Mouse (Mus musculus) Muller cell, postnatal 12 days (primary cell): ENCODE results near the gene Hnmt.
"Not testable (repeated sequence)": the region's sequence is repeated elsewhere in the genome, so short reads cannot be mapped to it uniquely, and the experiment has no call there.

ENCODE experiments used
- DNase-seq: peaks from one replicate; pipeline ENCODE4 v3.0.0-alpha.2; 2015; ENCODE audit errors: inconsistent ontology term

Hnmt gene

GRCm38 (mm10) chr2:24049344-24049990 is at the start of gene Hnmt:
Gene Hnmt, minus strand, starts transcription at chr2:24049394.
- DNase-seq: no peak

GRCm38 (mm10) chr2:24096495-24096894 is 47.3 kb upstream of the Hnmt start, which contains the start of gene Tbpl2:
Gene Tbpl2, minus strand, starts transcription at chr2:24096595.
- no peak for DNase-seq

GRCm38 (mm10) chr2:24090921-24091320 is 41.7 kb upstream of the Hnmt start:
- no peak for DNase-seq

- no peak for DNase-seq
These were observed 1.3 kb upstream of the Hnmt start for GRCm38 (mm10) chr2:24050459-24050858.

GRCm38 (mm10) chr2:24048480-24049097 is 605 bp downstream of the Hnmt start:
- DNase-seq: peak; percentile 46

- DNase-seq: peak; percentile 5
These were observed 1.4 kb downstream of the Hnmt start for GRCm38 (mm10) chr2:24047551-24048479.

- DNase-seq: no peak
These were observed 6.3 kb downstream of the Hnmt start for GRCm38 (mm10) chr2:24042901-24043300.

- no peak for DNase-seq
These were observed 8.7 kb downstream of the Hnmt start for GRCm38 (mm10) chr2:24040531-24040930.

- not testable (repeated sequence) for DNase-seq
These were observed 29.8 kb downstream of the Hnmt start for GRCm38 (mm10) chr2:24019386-24019785.

- no peak for DNase-seq
These were observed 30.2 kb downstream of the Hnmt start for GRCm38 (mm10) chr2:24018966-24019365.

GRCm38 (mm10) chr2:24014957-24015356 is 34.2 kb downstream of the Hnmt start:
- no peak for DNase-seq

- no peak for DNase-seq
These were observed 49.9 kb downstream of the Hnmt start for GRCm38 (mm10) chr2:23999323-23999722.

GRCm38 (mm10) chr2:23998836-23999235 is 50.4 kb downstream of the Hnmt start:
- DNase-seq: no peak

GRCm38 (mm10) chr2:23996830-23997229 is 52.4 kb downstream of the Hnmt start:
- DNase-seq: no peak

- DNase-seq: not testable (repeated sequence)
These were observed 59.1 kb downstream of the Hnmt start for GRCm38 (mm10) chr2:23990034-23990573.

- DNase-seq: peak; percentile 0
These were observed 61.9 kb downstream of the Hnmt start for GRCm38 (mm10) chr2:23987283-23987682.

- DNase-seq: no peak
These were observed 65.9 kb downstream of the Hnmt start for GRCm38 (mm10) chr2:23983343-23983742.

- DNase-seq: no peak
These were observed 66.3 kb downstream of the Hnmt start for GRCm38 (mm10) chr2:23982860-23983259.

GRCm38 (mm10) chr2:23960659-23961274 is 88.4 kb downstream of the Hnmt start:
- not testable (repeated sequence) for DNase-seq
